Mouse (Mus musculus) skeletal muscle tissue, adult 2 months (tissue): ENCODE measurements around the gene Runx3.

Experiments used
- DNase-seq: peaks from one replicate; pipeline ENCODE4 v3.0.0-alpha.2; 2012; ENCODE audit warnings: low read depth, low spot score

Runx3 gene

GRCm38 (mm10) chr4:135120342-135121100, at the start of gene Runx3:
TSS of gene Runx3 (plus strand) at chr4:135120652.
- DNase-seq: peak; percentile 27

- no peak for DNase-seq
Observed at GRCm38 (mm10) chr4:135072671-135073070, 47.8 kb upstream of the Runx3 start.

- DNase-seq: no peak
Observed at GRCm38 (mm10) chr4:135073523-135073922, 46.9 kb upstream of the Runx3 start.

- no peak for DNase-seq
Observed at GRCm38 (mm10) chr4:135074646-135075045, 45.8 kb upstream of the Runx3 start.

- no peak for DNase-seq
Observed at GRCm38 (mm10) chr4:135075360-135075759, 45.1 kb upstream of the Runx3 start.

- no peak for DNase-seq
Observed at GRCm38 (mm10) chr4:135076611-135077010, 43.8 kb upstream of the Runx3 start.

GRCm38 (mm10) chr4:135077196-135077595, 43.3 kb upstream of the Runx3 start:
- DNase-seq: no peak

- no peak for DNase-seq
Observed at GRCm38 (mm10) chr4:135079859-135080640, 40.4 kb upstream of the Runx3 start.

- no peak for DNase-seq
Observed at GRCm38 (mm10) chr4:135080641-135080920, 39.9 kb upstream of the Runx3 start.

- no peak for DNase-seq
Observed at GRCm38 (mm10) chr4:135083089-135083488, 37.4 kb upstream of the Runx3 start.

- DNase-seq: no peak
Observed at GRCm38 (mm10) chr4:135085077-135085853, 35.2 kb upstream of the Runx3 start.

GRCm38 (mm10) chr4:135090613-135091012, 29.8 kb upstream of the Runx3 start:
- no peak for DNase-seq

GRCm38 (mm10) chr4:135092871-135093270, 27.6 kb upstream of the Runx3 start:
- no peak for DNase-seq

- no peak for DNase-seq
Observed at GRCm38 (mm10) chr4:135095693-135096092, 24.8 kb upstream of the Runx3 start.

GRCm38 (mm10) chr4:135097910-135098891, 22.3 kb upstream of the Runx3 start:
- DNase-seq: no peak

GRCm38 (mm10) chr4:135102019-135102740, 18.3 kb upstream of the Runx3 start:
- DNase-seq: no peak

GRCm38 (mm10) chr4:135102761-135103160, 17.7 kb upstream of the Runx3 start:
- no peak for DNase-seq

GRCm38 (mm10) chr4:135103800-135104199, 16.7 kb upstream of the Runx3 start:
- no peak for DNase-seq

GRCm38 (mm10) chr4:135106968-135107367, 13.5 kb upstream of the Runx3 start:
- DNase-seq: no peak

- no peak for DNase-seq
Observed at GRCm38 (mm10) chr4:135108666-135109065, 11.8 kb upstream of the Runx3 start.
